Mouse (Mus musculus) adrenal gland, adult 18-20 months (tissue): ENCODE measurements at regions not wholly inside any gene's neighbourhood (a gene's known extent, or its start where the extent isn't known, plus 50 kb on each side); places are given as distances from the start of the nearest gene placed in this dataset.

Experiments used
- DNase-seq, 2 experiments: peaks; one replicate each; pipeline ENCODE4 v3.0.0; 2021 to 2022; ENCODE audit warnings: low spot score in 2 of 2

DNA sequence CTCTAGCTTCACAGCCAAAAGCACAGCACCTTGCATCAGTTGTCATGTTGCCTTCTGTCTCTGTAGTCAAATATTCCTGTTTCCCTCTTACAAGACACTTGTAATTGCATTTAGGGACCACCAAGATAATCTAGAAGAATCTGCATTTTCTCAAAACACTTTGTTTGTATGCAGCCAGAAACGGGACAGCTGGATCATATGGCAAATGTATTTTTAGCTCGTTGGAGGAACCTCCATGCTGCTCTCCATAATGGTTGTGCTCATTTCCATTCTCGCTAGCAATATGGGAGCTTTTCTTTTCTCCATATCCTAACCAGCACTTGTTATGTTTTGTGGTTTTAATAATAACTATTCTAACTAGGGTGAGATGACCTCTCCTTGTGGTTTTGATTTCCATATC is 313.3 kb upstream of the Vrk2 start:
- DNase-seq: no peak

DNA sequence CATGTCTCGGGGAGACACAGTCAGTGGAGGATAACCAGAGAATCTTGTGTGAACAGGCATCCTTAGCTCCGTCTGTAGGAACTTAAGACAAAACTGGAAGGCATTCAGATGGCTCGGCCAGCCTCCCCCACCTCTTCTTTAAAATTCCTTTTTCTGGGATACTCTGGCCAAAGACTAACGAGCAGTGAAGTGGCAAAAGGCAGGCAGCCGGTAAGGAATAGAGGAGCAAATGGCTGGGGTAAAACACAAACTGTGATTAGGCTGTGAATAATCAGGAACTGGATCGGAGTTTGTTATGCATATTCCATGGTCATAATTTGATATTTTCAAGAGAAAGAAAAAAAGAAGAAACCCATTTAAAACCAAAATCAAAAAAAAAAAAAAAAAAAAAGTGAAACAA is 287.8 kb upstream of the Vrk2 start:
- DNase-seq: no peak
